Mouse (Mus musculus) embryonic fibroblast, embryonic 13.5 days (primary cell): ENCODE data around the gene Mpv17l.

Experiments used
- CTCF ChIP-seq: IDR thresholded peaks from 2 replicates; pipeline ENCODE4 v1.5.1; 2011; ENCODE audit warnings: mild to moderate bottlenecking, control low read depth, low read length, moderate library complexity, borderline replicate concordance; ENCODE audit not compliant: insufficient read depth
- POLR2A ChIP-seq: IDR thresholded peaks from 2 replicates; pipeline ENCODE4 v1.6.1; 2011; ENCODE audit warnings: low read depth, mild to moderate bottlenecking, control low read depth, low read length, moderate library complexity

DNA sequence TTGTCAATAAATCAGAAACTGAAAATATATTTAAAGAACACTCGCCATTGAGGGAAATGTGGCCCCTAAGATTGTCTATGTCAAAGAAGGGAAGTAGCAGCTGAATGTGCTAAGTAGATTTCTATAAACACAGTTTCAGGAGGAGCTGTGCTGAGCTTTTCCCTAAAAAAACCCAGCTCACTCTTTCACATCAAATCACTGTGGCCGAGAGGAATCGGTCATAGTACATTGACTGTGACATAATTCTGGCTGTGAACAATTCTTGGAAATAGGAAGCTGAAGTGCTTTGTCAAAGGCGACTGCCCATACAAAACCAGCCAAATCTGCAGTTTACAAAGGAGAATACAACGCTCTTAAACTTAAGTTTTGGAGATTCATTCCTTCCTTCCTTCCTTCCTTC, 36.3 kb upstream of the Mpv17l start:
- TF ChIP-seq CTCF (no peak), POLR2A (no peak)
